Mouse (Mus musculus): ENCODE data around the gene Fgfr2. TPM values are rescaled to one million over a fixed set of nuclear protein-coding genes. Genes with fewer than 3 reads are reported as not detected.

The Fgfr2 gene
- polyA plus RNA-seq, 1 experiment from 2014 or later, result 110 TPM

DNA sequence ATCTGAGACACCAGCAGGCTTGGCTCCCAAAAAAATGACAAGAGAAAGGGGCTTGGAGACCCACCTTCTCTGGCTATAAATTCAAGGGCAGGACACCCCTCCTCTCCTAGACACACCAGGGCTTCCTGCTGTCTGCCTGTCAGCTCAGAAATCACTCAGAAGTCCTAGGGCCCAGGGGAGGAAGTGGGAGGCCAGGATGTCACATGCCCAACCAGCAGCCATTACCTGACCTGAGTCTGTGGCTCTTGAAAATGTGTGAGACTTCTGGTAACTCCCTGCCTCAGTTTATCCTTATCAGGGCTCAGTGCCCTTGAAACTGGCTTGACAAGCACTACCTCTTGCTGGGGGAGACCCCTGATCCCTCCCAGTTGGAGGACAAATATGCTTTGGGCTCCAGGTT lies 423.5 kb downstream of the Fgfr2 start:
- Histone ChIP-seq H3K4me2 (replicated peaks; ENCODE audit: low read depth, low read length) (no peak overlapping the region), H3K27me3 (replicated peaks; ENCODE audit: insufficient read depth, low read length) (no peaks in the 10 kb centered on the region), H3K36me3 (ENCODE audit: insufficient read depth, low read length) (no peaks in the 10 kb centered on the region), H3K4me1 (ENCODE audit: insufficient read depth, low read depth, low read length) (peaks cover 9% of the 10 kb centered on the region; the same call in 1 of the 2 replicates), H3K9ac (replicated peaks; ENCODE audit: low read depth) (no peak overlapping the region), H3K27ac (ENCODE audit: low read length) (no peak overlapping the region), H3K4me3 (ENCODE audit: low read depth, low read length) (no peak overlapping the region), H3K9me3 (ENCODE audit: low read length) (no peaks in the 10 kb centered on the region)
- DNase-seq (ENCODE audit: low spot score) (no peak), ATAC-seq (no peak)
- TF ChIP-seq CTCF (IDR thresholded peaks at IDR 0.05) (no peak), EP300 (IDR thresholded peaks at IDR 0.05) (no peak)

- no peak for TF ChIP-seq EP300 (IDR thresholded peaks at IDR 0.05)
- no peak for TF ChIP-seq CTCF (IDR thresholded peaks at IDR 0.05)
Measured at GRCm38 (mm10) chr7:132699165-132699564, 424.0 kb downstream of the Fgfr2 start.

DNA sequence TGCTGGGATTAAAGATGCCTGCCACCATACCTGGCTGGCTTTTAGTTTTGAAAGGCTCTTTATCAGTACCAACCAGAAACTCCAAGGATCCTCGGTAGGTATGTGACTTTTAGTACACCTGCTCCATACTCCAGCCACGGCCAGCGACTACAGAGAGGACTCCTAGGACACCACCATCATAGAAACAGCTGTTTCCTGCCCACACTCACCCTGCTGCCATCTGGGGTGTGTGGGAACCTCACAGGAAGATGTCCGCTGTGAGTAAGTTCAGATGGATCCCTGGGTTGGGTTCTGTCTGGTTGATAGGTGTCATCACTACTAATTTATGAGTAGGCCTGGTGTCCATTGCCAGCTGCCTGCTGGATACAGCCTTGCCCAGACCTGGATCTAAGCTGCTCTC lies 424.4 kb downstream of the Fgfr2 start:
- no peaks in the 10 kb centered on the region for H3K27me3 ChIP-seq (replicated peaks; ENCODE audit: insufficient read depth, low read length)
- no peak overlapping the region for H3K4me2 ChIP-seq (replicated peaks; ENCODE audit: low read depth, low read length)
- H3K27ac ChIP-seq (ENCODE audit: low read length), result no peak overlapping the region
- no peak overlapping the region for H3K9ac ChIP-seq (replicated peaks; ENCODE audit: low read depth)
- H3K4me3 ChIP-seq (ENCODE audit: low read depth, low read length), result no peak overlapping the region
- TF ChIP-seq CTCF (IDR thresholded peaks at IDR 0.05), result no peak
- TF ChIP-seq EP300 (IDR thresholded peaks at IDR 0.05), result no peak
- H3K9me3 ChIP-seq (ENCODE audit: low read length), result no peaks in the 10 kb centered on the region
- no peaks in the 10 kb centered on the region for H3K36me3 ChIP-seq (ENCODE audit: insufficient read depth, low read length)
- ATAC-seq, result no peak
- peaks cover 9% of the 10 kb centered on the region; the same call in 1 of the 2 replicates for H3K4me1 ChIP-seq (ENCODE audit: insufficient read depth, low read depth, low read length)
- no peak for DNase-seq (ENCODE audit: low spot score)
- WGBS, result 63% methylated on average over 4 of the region's 4 CpGs

More at GRCm38 (mm10) chr7:132699165-132699564, 424.0 kb downstream of the Fgfr2 start:
- H3K27me3 ChIP-seq (replicated peaks; ENCODE audit: insufficient read depth, low read length), result no peaks in the 10 kb centered on the region
- ATAC-seq (no peak), DNase-seq (ENCODE audit: low spot score) (no peak)
- H3K9me3 ChIP-seq (ENCODE audit: low read length), result no peaks in the 10 kb centered on the region
- no peaks in the 10 kb centered on the region for H3K36me3 ChIP-seq (ENCODE audit: insufficient read depth, low read length)
- H3K4me3 ChIP-seq (ENCODE audit: low read depth, low read length), result no peak overlapping the region
- H3K27ac ChIP-seq (ENCODE audit: low read length), result no peak overlapping the region
- WGBS, result 70% methylated on average over 4 of the region's 4 CpGs
- no peak overlapping the region for H3K4me2 ChIP-seq (replicated peaks; ENCODE audit: low read depth, low read length)
- no peak overlapping the region for H3K9ac ChIP-seq (replicated peaks; ENCODE audit: low read depth)
- peaks cover 9% of the 10 kb centered on the region; the same call in 1 of the 2 replicates for H3K4me1 ChIP-seq (ENCODE audit: insufficient read depth, low read depth, low read length)

- no peak overlapping the region for H3K9ac ChIP-seq (replicated peaks; ENCODE audit: low read depth)
- H3K4me3 ChIP-seq (ENCODE audit: low read depth, low read length), result no peak overlapping the region
- no peak for DNase-seq (ENCODE audit: low spot score)
- H3K4me1 ChIP-seq (ENCODE audit: insufficient read depth, low read depth, low read length), result peaks cover 9% of the 10 kb centered on the region; the same call in 1 of the 2 replicates
- H3K36me3 ChIP-seq (ENCODE audit: insufficient read depth, low read length), result no peaks in the 10 kb centered on the region
- no peaks in the 10 kb centered on the region for H3K27me3 ChIP-seq (replicated peaks; ENCODE audit: insufficient read depth, low read length)
- TF ChIP-seq EP300 (IDR thresholded peaks at IDR 0.05) (no peak), CTCF (IDR thresholded peaks at IDR 0.05) (no peak)
- WGBS, result 76% methylated on average over 8 of the region's 8 CpGs
- no peak overlapping the region for H3K4me2 ChIP-seq (replicated peaks; ENCODE audit: low read depth, low read length)
- ATAC-seq, result no peak
- H3K9me3 ChIP-seq (ENCODE audit: low read length), result no peaks in the 10 kb centered on the region
- H3K27ac ChIP-seq (ENCODE audit: low read length), result no peak overlapping the region
Measured at GRCm38 (mm10) chr7:132697258-132697796, 425.8 kb downstream of the Fgfr2 start.

DNA sequence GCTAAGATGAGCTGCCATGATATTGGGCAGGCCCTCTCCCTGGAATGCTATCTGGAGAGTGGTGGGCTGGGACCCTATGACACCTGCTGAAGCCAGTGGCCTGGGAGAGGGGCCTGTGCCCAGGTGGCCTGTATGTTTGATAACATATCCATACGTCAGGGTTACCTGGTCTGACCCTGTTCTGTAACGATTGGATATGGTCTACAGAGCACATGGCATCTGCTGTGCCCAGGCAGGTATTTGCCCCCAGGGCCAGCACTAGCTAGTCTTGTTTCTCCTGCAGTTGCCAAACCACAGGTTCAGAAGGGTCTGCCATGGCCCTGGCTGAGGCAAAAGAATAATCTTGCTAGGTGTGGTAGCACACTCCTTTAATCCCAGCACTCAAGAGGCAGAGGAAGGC lies 429.6 kb downstream of the Fgfr2 start:
- DNase-seq (ENCODE audit: low spot score), result no peak
- Histone ChIP-seq H3K4me2 (replicated peaks; ENCODE audit: low read depth, low read length) (no peak overlapping the region), H3K27me3 (replicated peaks; ENCODE audit: insufficient read depth, low read length) (no peaks in the 10 kb centered on the region), H3K9ac (replicated peaks; ENCODE audit: low read depth) (no peak overlapping the region), H3K36me3 (ENCODE audit: insufficient read depth, low read length) (no peaks in the 10 kb centered on the region), H3K4me3 (ENCODE audit: low read depth, low read length) (no peak overlapping the region), H3K27ac (ENCODE audit: low read length) (no peak overlapping the region), H3K4me1 (ENCODE audit: insufficient read depth, low read depth, low read length) (peaks cover 16% of the 10 kb centered on the region; the same call in 1 of the 2 replicates), H3K9me3 (ENCODE audit: low read length) (no peaks in the 10 kb centered on the region)
- 100% methylated on average over 2 of the region's 2 CpGs for WGBS
- TF ChIP-seq EP300 (IDR thresholded peaks at IDR 0.05), result no peak
- no peak for TF ChIP-seq CTCF (IDR thresholded peaks at IDR 0.05)
- no peak for ATAC-seq

GRCm38 (mm10) chr7:132692719-132693118 lies 430.4 kb downstream of the Fgfr2 start:
- Histone ChIP-seq H3K27ac (ENCODE audit: low read length) (no peak overlapping the region), H3K27me3 (replicated peaks; ENCODE audit: insufficient read depth, low read length) (no peaks in the 10 kb centered on the region), H3K4me1 (ENCODE audit: insufficient read depth, low read depth, low read length) (peaks cover 25% of the 10 kb centered on the region), H3K4me2 (replicated peaks; ENCODE audit: low read depth, low read length) (no peak overlapping the region), H3K36me3 (ENCODE audit: insufficient read depth, low read length) (no peaks in the 10 kb centered on the region), H3K4me3 (ENCODE audit: low read depth, low read length) (no peak overlapping the region), H3K9ac (replicated peaks; ENCODE audit: low read depth) (no peak overlapping the region), H3K9me3 (ENCODE audit: low read length) (no peaks in the 10 kb centered on the region)
- 78% methylated on average over 9 of the region's 9 CpGs for WGBS
- ATAC-seq (no peak), DNase-seq (ENCODE audit: low spot score) (no peak)
- TF ChIP-seq EP300 (IDR thresholded peaks at IDR 0.05), result no peak
